Mouse (Mus musculus) ES-Bruce4 (cell line): ENCODE data around the gene Trafd1. TPM values are rescaled to one million over a fixed set of nuclear protein-coding genes. Genes with fewer than 3 reads are reported as not detected.
"Not testable (repeated sequence)": the region's sequence is repeated elsewhere in the genome, so short reads cannot be mapped to it uniquely, and the experiment has no call there.

Experiments used
- H3K27ac ChIP-seq: 2 replicates; pipeline ENCODE4 v1.5.1; 2012; ENCODE audit warnings: low read length, inconsistent platforms; ENCODE audit not compliant: insufficient read depth
- H3K27me3 ChIP-seq: 2 replicates; pipeline ENCODE4 v1.6.1; 2012; ENCODE audit warnings: mild to moderate bottlenecking, low read length, inconsistent platforms; ENCODE audit not compliant: control insufficient read depth, poor library complexity, insufficient read depth, severe bottlenecking
- H3K36me3 ChIP-seq: 2 replicates; pipeline ENCODE4 v1.6.1; 2012; ENCODE audit warnings: inconsistent platforms, mild to moderate bottlenecking, low read length, moderate library complexity; ENCODE audit not compliant: control insufficient read depth, poor library complexity, insufficient read depth, severe bottlenecking
- H3K4me1 ChIP-seq: one replicate; pipeline ENCODE4 v1.8.1; 2011; ENCODE audit warnings: low read length; ENCODE audit not compliant: control insufficient read depth, insufficient read depth
- H3K4me3 ChIP-seq: 2 replicates; pipeline ENCODE4 v1.5.1; 2011; ENCODE audit warnings: low read depth, mild to moderate bottlenecking, low read length
- H3K9ac ChIP-seq: 2 replicates; pipeline ENCODE4 v1.6.1; 2012; ENCODE audit warnings: low read depth, mild to moderate bottlenecking, inconsistent platforms; ENCODE audit not compliant: poor library complexity, severe bottlenecking
- H3K9me3 ChIP-seq: replicated peaks from 2 replicates; pipeline ENCODE4 v1.6.1; 2012; ENCODE audit warnings: mild to moderate bottlenecking, low read length, inconsistent platforms; ENCODE audit not compliant: control insufficient read depth, poor library complexity, insufficient read depth, severe bottlenecking
- CTCF ChIP-seq: IDR thresholded peaks from one replicate; pipeline ENCODE4 v1.8.1; 2011; ENCODE audit warnings: low read depth, low read length
- EP300 ChIP-seq: IDR thresholded peaks from 2 replicates; pipeline ENCODE4 v1.6.1; 2011; ENCODE audit warnings: low read depth, low read length; ENCODE audit not compliant: insufficient read depth
- POLR2A ChIP-seq: IDR thresholded peaks from one replicate; pipeline ENCODE4 v1.8.1; 2011; ENCODE audit warnings: low read length; ENCODE audit not compliant: insufficient read depth
- polyA plus RNA-seq: library from polyadenylated mRNA; stranded (reverse); fragments of >200 nt; gene quantifications from 2 replicates; pipeline ENCODE4 v1.2.4, GENCODE M21; 2011; ENCODE audit warnings: low read depth; ENCODE audit not compliant: missing spikeins, insufficient read depth, insufficient read length

Gene Trafd1
- polyA plus RNA-seq, 1 experiment, result 23.1 TPM

DNA sequence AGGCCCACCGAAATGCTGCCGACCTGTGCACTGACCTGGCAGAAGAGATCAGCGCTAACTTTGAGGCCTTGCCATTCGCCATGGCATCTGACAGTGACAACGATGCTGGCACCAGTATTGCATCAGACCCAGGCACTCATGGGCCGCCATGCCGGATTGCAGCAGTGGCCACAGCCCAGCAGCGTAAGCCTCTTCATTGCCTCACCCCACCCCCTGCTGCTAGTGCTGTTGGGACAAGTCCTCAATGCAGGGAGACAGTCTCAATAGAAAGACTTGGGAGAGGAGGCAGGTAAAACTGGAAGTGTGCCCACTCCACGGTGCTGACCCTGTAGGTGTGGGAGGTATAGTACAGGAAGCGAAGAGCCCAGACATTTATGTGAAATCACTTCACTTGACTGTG is 53.7 kb downstream of the Trafd1 start:
- H3K9me3 ChIP-seq, result no peaks in the 10 kb centered on the region
- H3K27me3 ChIP-seq, result no peaks in the 10 kb centered on the region
- peak overlapping the region; percentile 57 for H3K9ac ChIP-seq
- H3K36me3 ChIP-seq, result no peaks in the 10 kb centered on the region; the same call in 1 of the 2 replicates
- H3K4me3 ChIP-seq, result peak overlapping the region; percentile 48
- H3K27ac ChIP-seq, result peak overlapping the region; percentile 90
- no peaks in the 10 kb centered on the region for H3K4me1 ChIP-seq
- TF ChIP-seq EP300 (peak; percentile 17; the same call in 1 of the 2 replicates), POLR2A (no peak), CTCF (no peak)

DNA sequence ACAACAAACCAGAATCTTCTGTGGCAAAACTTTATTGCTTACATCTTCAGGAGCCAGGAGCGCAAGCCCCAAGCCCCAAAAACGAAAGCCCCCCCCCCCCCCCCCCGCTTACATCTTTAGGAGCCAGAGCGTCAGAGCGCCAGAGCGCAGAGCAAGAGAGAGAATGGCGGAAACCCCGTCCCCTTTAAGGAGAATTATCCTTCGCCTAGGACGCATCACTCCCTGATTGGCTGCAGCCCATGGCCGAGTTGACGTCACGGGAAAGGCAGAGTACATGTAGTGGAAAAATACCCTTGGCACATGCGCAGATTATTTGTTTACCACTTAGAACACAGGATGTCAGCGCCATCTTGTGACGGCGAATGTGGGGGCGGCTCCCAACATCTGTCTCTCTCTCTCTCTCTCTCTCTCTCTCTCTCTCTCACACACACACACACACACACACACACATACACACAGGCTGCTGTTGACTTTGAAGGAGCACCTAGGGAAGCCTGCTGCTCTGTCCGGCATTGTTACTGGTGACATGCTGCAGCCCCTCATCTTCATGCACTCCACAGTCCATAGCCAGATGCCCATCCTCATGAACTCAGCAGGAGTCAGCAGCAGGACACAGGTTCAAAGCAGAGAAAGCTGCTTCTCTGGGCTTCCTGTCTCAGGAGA is 55.1 kb downstream of the Trafd1 start:
- Histone ChIP-seq H3K9ac (peak overlapping the region; percentile 59), H3K27ac (peak overlapping the region; percentile 90), H3K4me3 (peak overlapping the region; percentile 85)
- not testable (repeated sequence) for H3K4me1 ChIP-seq, H3K27me3 ChIP-seq, H3K9me3 ChIP-seq, H3K36me3 ChIP-seq

DNA sequence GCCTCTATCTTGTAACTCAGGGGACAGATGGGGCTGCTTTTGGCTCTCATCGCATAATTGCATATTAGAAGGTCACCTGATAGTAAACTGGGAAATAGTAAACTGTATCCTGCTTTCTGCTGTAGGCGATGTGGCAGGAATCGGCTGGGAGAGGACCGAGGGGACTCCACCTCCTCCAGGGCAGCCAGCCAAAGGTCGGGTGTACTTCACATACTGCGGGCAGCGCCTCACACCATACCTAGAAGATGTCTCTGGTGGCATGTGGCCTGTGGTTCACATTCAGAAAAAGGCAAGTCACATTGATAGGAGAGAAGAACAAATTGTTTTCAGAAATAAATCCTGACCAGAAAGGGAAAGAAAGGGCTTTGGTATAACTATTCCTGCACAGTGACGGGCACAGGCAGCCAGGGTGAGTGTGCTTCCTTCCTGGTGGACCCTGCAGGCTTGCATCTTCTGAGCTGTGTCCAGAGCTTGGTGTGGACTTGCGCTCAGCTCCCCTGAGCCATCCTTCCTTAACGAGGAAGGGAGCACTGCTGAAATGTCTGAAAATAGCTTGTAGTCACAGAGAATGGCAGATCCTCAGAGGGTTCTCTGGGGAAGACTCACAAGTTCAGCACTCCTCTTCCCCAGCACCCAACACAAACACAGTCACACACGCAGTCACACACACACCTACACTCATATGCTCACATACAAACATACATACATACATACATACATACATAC is 55.9 kb downstream of the Trafd1 start:
- Histone ChIP-seq H3K4me1 (no peaks in the 10 kb centered on the region), H3K4me3 (peak overlapping the region; percentile 62), H3K9ac (peak overlapping the region; percentile 59), H3K27ac (peak overlapping the region; percentile 21; the same call in 1 of the 2 replicates), H3K27me3 (no peaks in the 10 kb centered on the region), H3K9me3 (no peaks in the 10 kb centered on the region), H3K36me3 (no peaks in the 10 kb centered on the region)
- no peak for TF ChIP-seq EP300
- no peak for TF ChIP-seq CTCF

DNA sequence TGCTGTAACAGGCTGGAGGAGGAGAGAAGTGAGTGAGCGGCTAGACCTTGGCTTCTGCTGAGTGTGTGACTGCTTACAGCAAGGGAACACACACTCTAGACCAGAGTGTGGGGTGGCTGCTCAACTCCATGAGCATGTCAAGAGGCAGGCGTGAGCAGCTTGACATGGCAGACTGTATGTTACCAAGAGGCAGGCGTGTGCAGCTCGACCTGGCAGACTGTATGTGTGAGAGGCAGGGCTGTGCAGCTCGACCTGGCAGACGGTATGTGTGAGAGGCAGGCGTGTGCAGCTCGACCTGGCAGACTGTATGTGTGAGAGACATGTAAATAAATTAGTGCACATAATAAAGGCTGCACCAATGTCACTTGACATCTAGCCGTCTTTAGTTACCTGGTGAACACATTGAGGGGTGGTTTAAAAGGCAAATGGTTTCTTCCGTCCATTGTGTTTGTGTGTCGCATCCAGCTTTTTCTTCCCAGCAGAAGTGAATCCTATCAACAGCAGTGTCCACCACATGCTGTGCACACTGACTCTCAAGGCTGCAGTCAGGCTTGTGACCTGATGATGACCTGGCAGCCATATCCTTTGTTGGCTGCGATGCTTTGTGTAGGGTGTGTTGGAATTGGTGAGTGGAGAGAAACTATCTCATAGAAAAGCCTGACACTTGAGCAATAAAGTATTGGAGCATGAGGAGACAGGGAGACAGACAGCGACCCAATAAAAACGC is 59.2 kb downstream of the Trafd1 start:
- Histone ChIP-seq H3K27me3 (no peaks in the 10 kb centered on the region), H3K27ac (no peak overlapping the region), H3K4me3 (no peak overlapping the region), H3K36me3 (no peaks in the 10 kb centered on the region; the same call in 1 of the 2 replicates), H3K9ac (no peak overlapping the region), H3K4me1 (no peaks in the 10 kb centered on the region), H3K9me3 (no peaks in the 10 kb centered on the region)
- TF ChIP-seq POLR2A (no peak), EP300 (no peak), CTCF (no peak)

Other genes starting within 250 kb of the Trafd1 start
- 64.9 and 66.8 TPM in 2 replicates for gene Ptpn11, start 194.2 kb downstream of the Trafd1 start, polyA plus RNA-seq
- 2,022 and 2,082 TPM in 2 replicates for gene Rpl6, start 181.2 kb downstream of the Trafd1 start, polyA plus RNA-seq
- 13.5 and 15.9 TPM in 2 replicates for gene Hectd4, start 165.4 kb downstream of the Trafd1 start, polyA plus RNA-seq
- gene Naa25, start 12.3 kb upstream of the Trafd1 start, polyA plus RNA-seq, result 70.0 and 77.9 TPM in 2 replicates
- gene Tmem116, start 66.3 kb upstream of the Trafd1 start, polyA plus RNA-seq, result 3.8 and 7.8 TPM in 2 replicates
- 79.2 and 83.7 TPM in 2 replicates for gene Erp29, start 66.9 kb upstream of the Trafd1 start, polyA plus RNA-seq
- gene Adam1b, start 117.8 kb upstream of the Trafd1 start, polyA plus RNA-seq, result not detected in 2 replicates
- gene Adam1a, start 159.8 kb upstream of the Trafd1 start, polyA plus RNA-seq, result 2.3 TPM in 2 replicates
- not detected in 2 replicates for gene Gm42878, start 159.8 kb upstream of the Trafd1 start, polyA plus RNA-seq
- gene Mapkapk5, start 160.3 kb upstream of the Trafd1 start, polyA plus RNA-seq, result 74.4 and 75.2 TPM in 2 replicates
- 160 and 180 TPM in 2 replicates for gene Aldh2, start 208.2 kb upstream of the Trafd1 start, polyA plus RNA-seq
- 5.8 and 6.3 TPM in 2 replicates for gene Acad12, start 233.3 kb upstream of the Trafd1 start, polyA plus RNA-seq